Mouse (Mus musculus): ENCODE data around the gene Ctsw.

Ctsw gene

GRCm38 (mm10) chr19:5487768-5488550 is 19.7 kb upstream of the Ctsw start, which contains the start of gene Mus81:
Mus81 (minus strand) TSS chr19:5488402.
- DNase-seq: peak; percentile 99

GRCm38 (mm10) chr19:5486771-5487170 is 18.5 kb upstream of the Ctsw start:
- DNase-seq: no peak

- DNase-seq: no peak
These were observed 18.0 kb upstream of the Ctsw start for GRCm38 (mm10) chr19:5486286-5486685.

GRCm38 (mm10) chr19:5485821-5486220 is 17.5 kb upstream of the Ctsw start:
- DNase-seq: peak; percentile 49 to 53

GRCm38 (mm10) chr19:5485371-5485770 is 17.1 kb upstream of the Ctsw start:
- no peak for DNase-seq

GRCm38 (mm10) chr19:5484496-5484895 is 16.2 kb upstream of the Ctsw start:
- DNase-seq: no peak

- DNase-seq: no peak
These were observed 15.4 kb upstream of the Ctsw start for GRCm38 (mm10) chr19:5483386-5484359.

GRCm38 (mm10) chr19:5481398-5481797 is 13.1 kb upstream of the Ctsw start:
- no peak for DNase-seq

- DNase-seq: peak in 1 of 2 experiments; percentile 28
These were observed 11.7 kb upstream of the Ctsw start for GRCm38 (mm10) chr19:5480016-5480415.

- DNase-seq: no peak
These were observed 9.5 kb upstream of the Ctsw start for GRCm38 (mm10) chr19:5477668-5478300.

GRCm38 (mm10) chr19:5477004-5477667 is 8.8 kb upstream of the Ctsw start:
- DNase-seq: no peak

GRCm38 (mm10) chr19:5475069-5475714 is 6.9 kb upstream of the Ctsw start:
- DNase-seq: peak; percentile 54 to 57

GRCm38 (mm10) chr19:5474281-5475068 is 6.2 kb upstream of the Ctsw start:
- DNase-seq: peak; percentile 71 to 72

- peak; percentile 70 to 81 for DNase-seq
These were observed 5.4 kb upstream of the Ctsw start, which contains the start of gene Efemp2 for GRCm38 (mm10) chr19:5473720-5474119. Efemp2 (plus strand) TSS chr19:5473954.

- DNase-seq: no peak
These were observed 4.5 kb upstream of the Ctsw start for GRCm38 (mm10) chr19:5472857-5473256.

GRCm38 (mm10) chr19:5471846-5472245 is 3.5 kb upstream of the Ctsw start:
- DNase-seq: no peak

- no peak for DNase-seq
These were observed 1.3 kb downstream of the Ctsw start for GRCm38 (mm10) chr19:5466916-5467500.

- no peak for DNase-seq
These were observed 3.3 kb downstream of the Ctsw start for GRCm38 (mm10) chr19:5465037-5465436.

- DNase-seq: peak; percentile 87 to 89
These were observed 4.3 kb downstream of the Ctsw start for GRCm38 (mm10) chr19:5463791-5464562.

GRCm38 (mm10) chr19:5463212-5463611 is 5.1 kb downstream of the Ctsw start:
- DNase-seq: no peak

Measured in cerebellum, postnatal 10 days (tissue).